Mouse (Mus musculus): ENCODE results near the gene Art4.

Art4 gene

GRCm38 (mm10) chr6:136865360-136865759 is 7.8 kb upstream of the Art4 start:
- no peak for DNase-seq

- DNase-seq, result peak in 1 of 2 experiments; percentile 21
Measured at GRCm38 (mm10) chr6:136861020-136861419, 3.5 kb upstream of the Art4 start.

GRCm38 (mm10) chr6:136858420-136858819 is 887 bp upstream of the Art4 start:
- no peak for DNase-seq

GRCm38 (mm10) chr6:136857873-136858260 is 334 bp upstream of the Art4 start:
- DNase-seq, result no peak

- DNase-seq, result no peak
Measured at GRCm38 (mm10) chr6:136856071-136856636, 1.4 kb downstream of the Art4 start.

- no peak for DNase-seq
Measured at GRCm38 (mm10) chr6:136855183-136855582, 2.4 kb downstream of the Art4 start.

- no peak for DNase-seq
Measured at GRCm38 (mm10) chr6:136854361-136854781, 3.2 kb downstream of the Art4 start.

- no peak for DNase-seq
Measured at GRCm38 (mm10) chr6:136852762-136853161, 4.8 kb downstream of the Art4 start.

GRCm38 (mm10) chr6:136852348-136852747 is 5.2 kb downstream of the Art4 start:
- no peak for DNase-seq

- DNase-seq, result no peak
Measured at GRCm38 (mm10) chr6:136850267-136850666, 7.3 kb downstream of the Art4 start.

GRCm38 (mm10) chr6:136848971-136849370 is 8.6 kb downstream of the Art4 start:
- DNase-seq, result no peak

GRCm38 (mm10) chr6:136848399-136848798 is 9.1 kb downstream of the Art4 start:
- DNase-seq, result no peak

- DNase-seq, result peak; percentile 7 to 31
Measured at GRCm38 (mm10) chr6:136847790-136848189, 9.7 kb downstream of the Art4 start.

GRCm38 (mm10) chr6:136847267-136847666 is 10.3 kb downstream of the Art4 start:
- DNase-seq, result no peak

- no peak for DNase-seq
Measured at GRCm38 (mm10) chr6:136845706-136846480, 11.6 kb downstream of the Art4 start.

- no peak for DNase-seq
Measured at GRCm38 (mm10) chr6:136844903-136845302, 12.6 kb downstream of the Art4 start.

- DNase-seq, result no peak
Measured at GRCm38 (mm10) chr6:136837323-136837722, 20.2 kb downstream of the Art4 start.

GRCm38 (mm10) chr6:136835352-136835751 is 22.2 kb downstream of the Art4 start, which contains the start of gene Smco3:
Smco3 (minus strand) TSS chr6:136835452.
- no peak for DNase-seq

- no peak for DNase-seq
Measured at GRCm38 (mm10) chr6:136831712-136832111, 25.8 kb downstream of the Art4 start.

GRCm38 (mm10) chr6:136828681-136829080 is 28.9 kb downstream of the Art4 start:
- no peak for DNase-seq

- DNase-seq, result peak; percentile 95
Measured at GRCm38 (mm10) chr6:136827881-136828561, 29.5 kb downstream of the Art4 start, which contains the start of gene Wbp11. Wbp11 (minus strand) TSS chr6:136828233.

GRCm38 (mm10) chr6:136827516-136827880 is 30.0 kb downstream of the Art4 start, which contains the start of gene BC049715:
BC049715 (plus strand) TSS chr6:136827626.
- no peak for DNase-seq

GRCm38 (mm10) chr6:136827116-136827515 is 30.4 kb downstream of the Art4 start:
- no peak for DNase-seq

GRCm38 (mm10) chr6:136824987-136825386 is 32.5 kb downstream of the Art4 start:
- DNase-seq, result no peak
